Mouse (Mus musculus) bone marrow, adult 2 months (tissue): ENCODE results near the gene Mtmr4. TPM values are rescaled to one million over a fixed set of nuclear protein-coding genes. Genes with fewer than 3 reads are reported as not detected.

Experiments used
- H3K27ac ChIP-seq: fragments of 200-500 bp; 2 replicates; pipeline ENCODE4 v1.5.1; 2012; ENCODE audit warnings: low read depth, mild to moderate bottlenecking, control low read depth, inconsistent platforms, low read length; ENCODE audit not compliant: control insufficient read depth, poor library complexity, insufficient read depth
- H3K4me1 ChIP-seq: fragments of 200-500 bp; 2 replicates; pipeline ENCODE4 v1.6.1; 2011; ENCODE audit warnings: low read length; ENCODE audit not compliant: control insufficient read depth, insufficient read depth
- H3K4me3 ChIP-seq: fragments of 200-500 bp; replicated peaks from 2 replicates; pipeline ENCODE3; 2011; ENCODE audit warnings: mild to moderate bottlenecking, low read depth, low read length, control low read depth; ENCODE audit not compliant: control insufficient read depth
- CTCF ChIP-seq: fragments of 200-500 bp; IDR thresholded peaks from 2 replicates; pipeline ENCODE4 v1.5.1; 2011; ENCODE audit warnings: low read length, control low read depth; ENCODE audit not compliant: control insufficient read depth, insufficient read depth
- POLR2A ChIP-seq: fragments of 200-500 bp; IDR thresholded peaks from 2 replicates; pipeline ENCODE4 v1.6.1; 2011; ENCODE audit warnings: low read depth, mild to moderate bottlenecking, control low read depth, low read length, borderline replicate concordance; ENCODE audit not compliant: control insufficient read depth
- WGBS: fragments of 180-500 bp; shearing (Covaris S2); methylation state at CpG from one replicate; pipeline ENCODE4 v1.1.7; 2018; 5-methylcytosine and 5-hydroxymethylcytosine counted together
- polyA plus RNA-seq: library from polyadenylated mRNA; stranded (reverse); fragments of >200 nt; gene quantifications from 2 replicates; pipeline ENCODE4 v1.2.4, GENCODE M21; 2011; ENCODE audit warnings: low replicate concordance; ENCODE audit not compliant: missing spikeins, insufficient read depth, insufficient read length

Mtmr4 gene
- polyA plus RNA-seq, 1 experiment = 9.0 TPM

GRCm38 (mm10) chr11:87587211-87587874, 4.6 kb upstream of the Mtmr4 start:
- H3K4me3 ChIP-seq = no peak overlapping the region
- no peak for TF ChIP-seq CTCF
- no peak for TF ChIP-seq POLR2A
- WGBS = 84% methylated on average over 5 of the region's 5 CpGs

GRCm38 (mm10) chr11:87589605-87590004, 2.4 kb upstream of the Mtmr4 start:
- Histone ChIP-seq H3K4me3 (no peak overlapping the region), H3K4me1 (peaks cover 5% of the 10 kb centered on the region; the same call in 1 of the 2 replicates), H3K27ac (no peak overlapping the region)
- WGBS = 95% methylated on average over 8 of the region's 8 CpGs
- TF ChIP-seq POLR2A (no peak), CTCF (no peak)

More at GRCm38 (mm10) chr11:87587211-87587874, 4.6 kb upstream of the Mtmr4 start:
- Histone ChIP-seq H3K4me1 (no peaks in the 10 kb centered on the region; the same call in 1 of the 2 replicates), H3K27ac (no peak overlapping the region)

- Histone ChIP-seq H3K4me1 (peaks cover 6% of the 10 kb centered on the region; the same call in 1 of the 2 replicates), H3K4me3 (peak overlapping the region; percentile 68), H3K27ac (peak overlapping the region; percentile 95)
- no peak for TF ChIP-seq POLR2A
- no peak for TF ChIP-seq CTCF
- WGBS = 2% methylated on average over 25 of the region's 25 CpGs
These were observed 979 bp upstream of the Mtmr4 start for GRCm38 (mm10) chr11:87590841-87591525.

GRCm38 (mm10) chr11:87592354-87592695, 363 bp downstream of the Mtmr4 start:
- peaks cover 6% of the 10 kb centered on the region; the same call in 1 of the 2 replicates for H3K4me1 ChIP-seq

GRCm38 (mm10) chr11:87592713-87593598, 994 bp downstream of the Mtmr4 start:
- peak overlapping the region; percentile 83 for H3K4me3 ChIP-seq
- peaks cover 6% of the 10 kb centered on the region; the same call in 1 of the 2 replicates for H3K4me1 ChIP-seq
- TF ChIP-seq POLR2A (no peak), CTCF (no peak)
- H3K27ac ChIP-seq = peak overlapping the region; percentile 95
- WGBS = 29% methylated on average over 13 of the region's 13 CpGs

More at GRCm38 (mm10) chr11:87592354-87592695, 363 bp downstream of the Mtmr4 start:
- peak overlapping the region; percentile 95 for H3K27ac ChIP-seq
- whole genome bisulfite sequencing = 2% methylated on average over 15 of the region's 15 CpGs
- no peak for TF ChIP-seq CTCF
- no peak for TF ChIP-seq POLR2A
- peak overlapping the region; percentile 83 for H3K4me3 ChIP-seq

GRCm38 (mm10) chr11:87595327-87595841, 3.4 kb downstream of the Mtmr4 start:
- TF ChIP-seq POLR2A (no peak), CTCF (no peak)
- WGBS = 5% methylated on average over 37 of the region's 37 CpGs
- H3K4me1 ChIP-seq = peaks cover 6% of the 10 kb centered on the region; the same call in 1 of the 2 replicates
- H3K4me3 ChIP-seq = peak overlapping the region; percentile 44
- no peak overlapping the region; the same call in 1 of the 2 replicates for H3K27ac ChIP-seq

GRCm38 (mm10) chr11:87595976-87596375, 4.0 kb downstream of the Mtmr4 start:
- WGBS = 53% methylated on average over 7 of the region's 7 CpGs
- no peak overlapping the region for H3K27ac ChIP-seq
- H3K4me1 ChIP-seq = peaks cover 6% of the 10 kb centered on the region; the same call in 1 of the 2 replicates
- peak overlapping the region; percentile 44 for H3K4me3 ChIP-seq
- TF ChIP-seq POLR2A = no peak
- no peak for TF ChIP-seq CTCF
